Mouse (Mus musculus): ENCODE results near the gene Traf1. TPM values are rescaled to one million over a fixed set of nuclear protein-coding genes. Genes with fewer than 3 reads are reported as not detected.
A peak's percentile ranks its signal among the peaks of the same experiment; 100 is the strongest.

Traf1 gene
- total and polyA plus RNA-seq, 3 experiments = 1.2 to 2.0 (median 1.2) TPM

DNA sequence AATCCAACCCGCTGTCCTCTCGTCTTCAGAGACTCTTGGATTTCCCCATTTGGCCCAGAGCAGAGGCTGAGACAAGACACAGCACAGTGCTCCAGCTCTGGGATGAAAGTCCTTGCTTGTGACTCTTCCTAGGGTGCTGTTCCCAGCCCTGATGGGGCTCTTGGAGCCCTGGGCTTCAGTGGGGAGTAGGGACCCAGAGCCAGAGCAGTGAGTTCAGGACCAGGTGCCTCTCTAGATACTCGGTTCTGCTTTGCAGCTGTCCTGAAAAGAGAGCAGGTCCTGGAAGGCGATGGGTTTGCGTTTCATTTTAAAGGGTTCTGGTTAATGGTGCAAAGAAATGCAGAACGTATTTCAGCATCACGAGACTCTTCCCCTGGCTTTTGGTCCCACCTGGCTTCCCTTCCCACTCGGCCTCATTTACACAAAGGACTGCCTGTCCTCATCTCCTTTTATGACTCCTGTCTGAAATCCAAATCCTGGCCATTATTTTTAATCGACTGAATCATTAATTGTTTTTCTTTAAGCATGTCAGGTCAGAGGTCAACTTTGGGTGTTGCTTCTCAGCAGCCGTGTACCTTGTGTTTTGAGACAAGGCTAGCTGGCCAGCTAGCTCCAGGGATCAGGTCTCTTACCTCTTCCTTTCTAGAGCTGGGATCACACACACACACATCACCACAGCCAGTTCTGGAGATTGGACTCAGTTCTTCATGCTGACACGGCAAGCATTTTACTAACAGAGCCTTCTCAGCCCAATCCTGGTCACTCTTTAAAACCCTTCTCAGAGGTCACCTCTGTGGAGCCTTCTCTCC, 9.7 kb upstream of the Traf1 start:
- no peaks in the 10 kb centered on the region for H3K36me3 ChIP-seq (ENCODE audit: control insufficient read depth, insufficient read depth, low read length)
- no peaks in the 10 kb centered on the region for H3K27me3 ChIP-seq (ENCODE audit: control insufficient read depth, insufficient read depth, low read length)
- WGBS = 77% methylated on average over 11 of the region's 11 CpGs
- H3K4me1 ChIP-seq (ENCODE audit: control insufficient read depth, insufficient read depth, low read length) = peaks cover 1% of the 10 kb centered on the region
- TF ChIP-seq POLR2A (IDR thresholded peaks at IDR 0.05; ENCODE audit: insufficient read depth, low read depth, low read length) (no peak), CTCF (IDR thresholded peaks at IDR 0.05) (no peak), EP300 (IDR thresholded peaks at IDR 0.05; ENCODE audit: insufficient read depth, low read depth, low read length) (no peak)
- intact Hi-C loops (cut with DNase I) = loop anchor here (2.0 to 5.0 kb wide), 4 partner anchors 69 to 300 kb away; partner anchors contain the start of genes Cutal and Psmd5
- H3K79me2 ChIP-seq (replicated peaks; ENCODE audit: control insufficient read depth, insufficient read depth, low read length) = no peaks in the 10 kb centered on the region
- no peak overlapping the region for H3K4me3 ChIP-seq
- no peak overlapping the region for H3K9ac ChIP-seq (ENCODE audit: low read depth, low read length)
- DNase-seq = no peak
- H3K27ac ChIP-seq = no peak overlapping the region

DNA sequence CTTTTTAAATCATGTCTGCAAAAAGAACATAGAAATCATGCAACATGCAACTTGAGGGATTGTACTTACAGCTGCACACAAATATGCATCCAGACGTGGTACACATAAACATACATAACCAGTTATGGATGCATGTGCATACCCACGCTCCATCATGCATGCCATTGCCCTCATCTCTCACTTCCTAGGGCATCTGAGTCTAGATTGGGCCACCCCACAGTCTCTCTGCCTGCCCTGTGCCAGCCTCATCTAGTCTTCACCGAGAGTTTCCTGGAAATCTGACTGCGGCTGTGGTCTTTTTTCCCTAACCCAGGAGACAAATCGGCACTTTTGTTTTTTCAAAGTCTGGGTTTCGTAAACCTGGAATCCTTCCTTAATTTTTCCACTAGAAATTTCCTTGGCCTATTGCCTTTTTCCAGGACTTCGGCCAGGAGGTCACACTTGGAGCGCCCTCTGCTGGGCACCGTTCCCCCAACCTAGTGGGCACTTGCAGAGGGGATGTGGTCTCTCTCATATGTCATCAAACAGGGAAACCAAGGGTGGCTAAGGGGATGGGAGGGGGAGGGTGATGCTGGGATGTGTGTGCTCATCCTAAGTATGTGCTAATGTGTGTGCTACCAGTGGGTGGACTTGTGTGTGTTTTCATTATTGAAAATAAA, 8.6 kb upstream of the Traf1 start:
- peak; percentile 88 for TF ChIP-seq CTCF (IDR thresholded peaks at IDR 0.05)
- TF ChIP-seq POLR2A (IDR thresholded peaks at IDR 0.05; ENCODE audit: insufficient read depth, low read depth, low read length) = no peak
- TF ChIP-seq EP300 (IDR thresholded peaks at IDR 0.05; ENCODE audit: insufficient read depth, low read depth, low read length) = peak; percentile 69; the same call in 1 of the 2 replicates
- Histone ChIP-seq H3K4me1 (ENCODE audit: control insufficient read depth, insufficient read depth, low read length) (peaks cover 1% of the 10 kb centered on the region), H3K27me3 (ENCODE audit: control insufficient read depth, insufficient read depth, low read length) (no peaks in the 10 kb centered on the region), H3K27ac (no peak overlapping the region), H3K36me3 (ENCODE audit: control insufficient read depth, insufficient read depth, low read length) (no peaks in the 10 kb centered on the region), H3K4me3 (0 out of 2 replicates have a peak overlapping the region, but pooled peaks have one; percentile 25), H3K79me2 (replicated peaks; ENCODE audit: control insufficient read depth, insufficient read depth, low read length) (no peaks in the 10 kb centered on the region), H3K9ac (ENCODE audit: low read depth, low read length) (no peak overlapping the region)
- intact Hi-C loops (cut with DNase I) = loop anchor here (1.0 to 5.0 kb wide), 5 partner anchors 56 to 299 kb away; partner anchors contain the start of genes Cutal, Phf19 and Psmd5
- peak; percentile 79 to 89 for DNase-seq
- WGBS = 19% methylated on average over 9 of the region's 9 CpGs

- no peaks in the 10 kb centered on the region for H3K79me2 ChIP-seq (replicated peaks; ENCODE audit: control insufficient read depth, insufficient read depth, low read length)
- no peak overlapping the region for H3K27ac ChIP-seq
- H3K4me3 ChIP-seq = no peak overlapping the region
- peaks cover 1% of the 10 kb centered on the region for H3K4me1 ChIP-seq (ENCODE audit: control insufficient read depth, insufficient read depth, low read length)
- WGBS = 54% methylated on average over 7 of the region's 7 CpGs
- no peaks in the 10 kb centered on the region for H3K36me3 ChIP-seq (ENCODE audit: control insufficient read depth, insufficient read depth, low read length)
- no peaks in the 10 kb centered on the region for H3K27me3 ChIP-seq (ENCODE audit: control insufficient read depth, insufficient read depth, low read length)
- TF ChIP-seq POLR2A (IDR thresholded peaks at IDR 0.05; ENCODE audit: insufficient read depth, low read depth, low read length) (no peak), EP300 (IDR thresholded peaks at IDR 0.05; ENCODE audit: insufficient read depth, low read depth, low read length) (no peak), CTCF (IDR thresholded peaks at IDR 0.05) (no peak)
- intact Hi-C loops (cut with DNase I) = no loop called here
- no peak for DNase-seq
- H3K9ac ChIP-seq (ENCODE audit: low read depth, low read length) = no peak overlapping the region
Observed at GRCm38 (mm10) chr2:34969166-34969565, 7.6 kb upstream of the Traf1 start.

DNA sequence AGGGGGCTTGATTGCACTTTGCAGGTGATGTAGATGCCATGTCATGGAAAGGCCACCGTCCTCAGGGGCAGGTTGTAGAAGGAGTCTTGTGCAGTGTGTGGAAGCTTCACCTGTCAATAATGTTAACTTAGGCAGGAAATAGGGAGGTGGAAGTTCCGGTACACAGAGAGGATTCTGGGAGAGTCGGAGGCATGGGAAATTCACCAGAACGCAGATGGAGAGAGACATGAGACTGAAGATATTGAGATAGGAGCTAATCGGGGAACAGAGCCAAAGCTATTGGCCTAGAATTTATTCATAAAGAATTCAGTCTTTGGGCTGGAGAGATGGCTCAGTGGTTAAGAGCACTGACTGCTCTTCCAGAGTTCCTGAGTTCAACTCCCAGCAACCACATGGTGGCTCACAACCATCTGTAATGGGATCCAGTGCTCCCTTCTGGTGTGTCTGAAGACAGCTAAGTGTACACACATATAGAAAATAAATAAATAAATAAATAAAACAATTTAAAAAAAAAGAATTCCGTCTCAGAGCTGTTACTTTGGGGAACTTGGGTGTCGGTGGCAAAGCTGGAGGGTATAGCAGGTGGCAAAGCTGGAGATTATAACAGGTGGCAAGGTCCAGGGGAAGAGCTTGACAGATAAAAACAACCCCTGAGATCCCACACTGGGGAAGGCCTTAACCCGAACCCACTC, 4.8 kb upstream of the Traf1 start:
- WGBS = 80% methylated on average over 8 of the region's 8 CpGs
- Histone ChIP-seq H3K27ac (no peak overlapping the region), H3K4me3 (no peak overlapping the region), H3K79me2 (replicated peaks; ENCODE audit: control insufficient read depth, insufficient read depth, low read length) (no peaks in the 10 kb centered on the region), H3K9ac (ENCODE audit: low read depth, low read length) (no peak overlapping the region), H3K36me3 (ENCODE audit: control insufficient read depth, insufficient read depth, low read length) (no peaks in the 10 kb centered on the region), H3K4me1 (ENCODE audit: control insufficient read depth, insufficient read depth, low read length) (peaks cover 16% of the 10 kb centered on the region), H3K27me3 (ENCODE audit: control insufficient read depth, insufficient read depth, low read length) (no peaks in the 10 kb centered on the region)
- intact Hi-C loops (cut with DNase I) = no loop called here
- TF ChIP-seq EP300 (IDR thresholded peaks at IDR 0.05; ENCODE audit: insufficient read depth, low read depth, low read length) = no peak
- no peak for TF ChIP-seq CTCF (IDR thresholded peaks at IDR 0.05)
- no peak for TF ChIP-seq POLR2A (IDR thresholded peaks at IDR 0.05; ENCODE audit: insufficient read depth, low read depth, low read length)
- DNase-seq = no peak

DNA sequence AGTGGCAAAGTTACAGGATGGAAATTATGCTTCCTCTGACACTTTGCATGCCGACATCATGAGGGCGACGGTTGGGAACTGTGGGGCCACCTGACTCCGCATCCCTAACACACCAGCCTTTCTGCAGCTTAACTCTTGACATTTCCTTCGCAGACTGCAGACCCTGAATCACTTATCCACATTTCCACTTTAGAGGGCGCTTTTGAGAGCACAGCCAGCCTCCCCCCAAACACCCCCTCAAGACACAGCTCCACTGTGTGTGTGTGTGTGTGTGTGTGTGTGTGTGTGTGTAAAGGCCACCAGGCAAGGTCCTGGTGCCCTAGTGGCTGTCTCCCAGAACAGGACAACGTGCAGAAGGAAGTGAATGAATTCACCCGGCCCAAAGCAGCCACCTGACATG, 4.2 kb upstream of the Traf1 start:
- intact Hi-C loops (cut with DNase I) = no loop called here
- Histone ChIP-seq H3K4me1 (ENCODE audit: control insufficient read depth, insufficient read depth, low read length) (peaks cover 18% of the 10 kb centered on the region), H3K4me3 (no peak overlapping the region), H3K36me3 (ENCODE audit: control insufficient read depth, insufficient read depth, low read length) (no peaks in the 10 kb centered on the region), H3K9ac (ENCODE audit: low read depth, low read length) (no peak overlapping the region), H3K27me3 (ENCODE audit: control insufficient read depth, insufficient read depth, low read length) (no peaks in the 10 kb centered on the region; the same call in 1 of the 2 replicates), H3K79me2 (replicated peaks; ENCODE audit: control insufficient read depth, insufficient read depth, low read length) (no peaks in the 10 kb centered on the region), H3K27ac (no peak overlapping the region; the same call in 1 of the 2 replicates)
- DNase-seq = no peak
- 73% methylated on average over 8 of the region's 8 CpGs for WGBS
- no peak for TF ChIP-seq CTCF (IDR thresholded peaks at IDR 0.05)

Measured in heart, adult 2 months (tissue).